Mouse (Mus musculus) C2C12 (cell line): ENCODE measurements at regions not wholly inside any gene's neighbourhood (a gene's known extent, or its start where the extent isn't known, plus 50 kb on each side); places are given as distances from the start of the nearest gene placed in this dataset.

Experiments used
- CTCF ChIP-seq: IDR thresholded peaks from one replicate; pipeline ENCODE4 v1.5.1; 2011; ENCODE audit not compliant: control insufficient read depth, insufficient read depth, insufficient read length
- FOSL1 ChIP-seq: IDR thresholded peaks from one replicate; pipeline ENCODE4 v1.8.0; 2011; ENCODE audit warnings: mild to moderate bottlenecking, low read length; ENCODE audit not compliant: poor library complexity, insufficient read depth, severe bottlenecking
- MAX ChIP-seq: IDR thresholded peaks from one replicate; pipeline ENCODE4 v1.6.1; 2011; ENCODE audit warnings: mild to moderate bottlenecking, control low read depth
- USF1 ChIP-seq: IDR thresholded peaks from one replicate; pipeline ENCODE4 v1.6.1; 2011; ENCODE audit warnings: low read depth, mild to moderate bottlenecking, control low read depth, moderate library complexity

DNA sequence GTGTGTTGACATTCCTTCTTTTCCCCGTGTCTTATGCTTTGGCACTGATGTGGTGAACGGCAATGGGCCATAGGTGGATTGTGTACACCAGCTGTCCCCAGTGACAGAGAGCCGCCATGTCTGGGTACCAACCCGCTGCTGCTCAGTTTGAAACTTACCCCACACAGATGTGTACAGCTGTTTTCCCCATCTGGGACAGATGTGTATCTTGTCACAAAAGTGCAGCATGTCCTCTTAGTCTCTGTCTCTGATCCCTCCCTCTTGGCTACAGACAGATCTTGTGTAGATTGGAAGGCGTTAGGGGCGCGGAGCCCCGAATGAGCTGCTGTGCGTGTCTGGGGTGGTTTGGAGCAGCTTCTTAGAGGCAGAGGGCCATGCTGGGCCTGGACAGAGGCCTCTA is 196.1 kb upstream of the Sulf2 start:
- no peak for TF ChIP-seq CTCF
- no peak for TF ChIP-seq USF1
- no peak for TF ChIP-seq MAX
- TF ChIP-seq FOSL1: no peak
